Mouse (Mus musculus) spleen, adult 2 months (tissue): ENCODE measurements around the gene Fhad1. TPM values are rescaled to one million over a fixed set of nuclear protein-coding genes. Genes with fewer than 3 reads are reported as not detected.

Experiments
- DNase-seq, 2 experiments: peaks; one replicate each; pipeline versions ENCODE4 v3.0.0 to v3.0.0-alpha.2; 2012 to 2021; ENCODE audit warnings: low spot score in 2 of 2, low read depth in 1 of 2
- H3K27ac ChIP-seq: fragments of 200-500 bp; 2 replicates; pipeline ENCODE4 v1.5.1; 2012; ENCODE audit warnings: low read length, inconsistent platforms; ENCODE audit not compliant: insufficient read depth
- H3K27me3 ChIP-seq: fragments of 200-500 bp; 2 replicates; pipeline ENCODE4 v1.6.1; 2012; ENCODE audit warnings: mild to moderate bottlenecking, moderate library complexity, low read length, inconsistent platforms; ENCODE audit not compliant: control insufficient read depth, insufficient read depth
- H3K36me3 ChIP-seq: fragments of 200-500 bp; 2 replicates; pipeline ENCODE4 v1.6.1; 2012; ENCODE audit warnings: mild to moderate bottlenecking, low read length, inconsistent platforms; ENCODE audit not compliant: control insufficient read depth, insufficient read depth
- H3K4me1 ChIP-seq: fragments of 200-500 bp; 2 replicates; pipeline ENCODE4 v1.6.1; 2011; ENCODE audit warnings: inconsistent platforms; ENCODE audit not compliant: control insufficient read depth, insufficient read depth, insufficient read length
- H3K4me3 ChIP-seq: fragments of 200-500 bp; 2 replicates; pipeline ENCODE4 v1.5.1; 2011; ENCODE audit warnings: mild to moderate bottlenecking, inconsistent platforms; ENCODE audit not compliant: insufficient read depth, insufficient read length; ENCODE audit errors: extremely low read depth
- CTCF ChIP-seq: fragments of 200-500 bp; IDR thresholded peaks from 2 replicates; pipeline ENCODE4 v1.5.1; 2011; ENCODE audit warnings: mild to moderate bottlenecking, inconsistent platforms; ENCODE audit not compliant: insufficient read depth, insufficient read length, insufficient replicate concordance; ENCODE audit errors: extremely low read depth
- POLR2A ChIP-seq: fragments of 200-500 bp; IDR thresholded peaks from 2 replicates; pipeline ENCODE4 v1.6.1; 2011; ENCODE audit warnings: low read depth, low read length, inconsistent platforms
- WGBS: fragments of 180-500 bp; shearing (Covaris S2); methylation state at CpG from one replicate; pipeline ENCODE4 v1.1.7; 2018; 5-methylcytosine and 5-hydroxymethylcytosine counted together
- polyA plus RNA-seq: library from polyadenylated mRNA; depleted of rRNA; stranded (reverse); fragments of >200 nt; gene quantifications from 2 replicates; pipeline ENCODE4 v1.2.3, GENCODE M21; 2012

Gene Fhad1
- polyA plus RNA-seq, 1 experiment, result 0.12 TPM

- WGBS, result 86% methylated on average over 10 of the region's 10 CpGs
- Histone ChIP-seq H3K27ac (no peak overlapping the region), H3K4me1 (peaks cover 4% of the 10 kb centered on the region; the same call in 1 of the 2 replicates), H3K4me3 (no peak overlapping the region), H3K36me3 (peaks cover 3% of the 10 kb centered on the region; the same call in 1 of the 2 replicates), H3K27me3 (no peaks in the 10 kb centered on the region)
- DNase-seq, result no peak
- TF ChIP-seq POLR2A, result no peak
- TF ChIP-seq CTCF, result no peak
Measured at GRCm38 (mm10) chr4:141866933-141867490, 147.9 kb downstream of the Fhad1 start.

- no peak for DNase-seq
- 93% methylated on average over 5 of the region's 5 CpGs for WGBS
- Histone ChIP-seq H3K4me1 (peaks cover 4% of the 10 kb centered on the region; the same call in 1 of the 2 replicates), H3K27me3 (no peaks in the 10 kb centered on the region), H3K27ac (no peak overlapping the region), H3K36me3 (peaks cover 8% of the 10 kb centered on the region), H3K4me3 (no peak overlapping the region)
- no peak for TF ChIP-seq POLR2A
- TF ChIP-seq CTCF, result no peak
Measured at GRCm38 (mm10) chr4:141865600-141865999, 149.3 kb downstream of the Fhad1 start.

- H3K27ac ChIP-seq, result no peak overlapping the region
- 90% methylated on average over 5 of the region's 5 CpGs for WGBS
- TF ChIP-seq CTCF (no peak), POLR2A (no peak)
- no peak overlapping the region for H3K4me3 ChIP-seq
- DNase-seq, result no peak
- peaks cover 4% of the 10 kb centered on the region; the same call in 1 of the 2 replicates for H3K4me1 ChIP-seq
- H3K36me3 ChIP-seq, result peaks cover 13% of the 10 kb centered on the region
- H3K27me3 ChIP-seq, result no peaks in the 10 kb centered on the region
Measured at GRCm38 (mm10) chr4:141865006-141865405, 149.9 kb downstream of the Fhad1 start.

GRCm38 (mm10) chr4:141864506-141864905 is 150.4 kb downstream of the Fhad1 start:
- peaks cover 4% of the 10 kb centered on the region; the same call in 1 of the 2 replicates for H3K4me1 ChIP-seq
- WGBS, result 92% methylated on average over 8 of the region's 8 CpGs
- no peak overlapping the region for H3K4me3 ChIP-seq
- DNase-seq, result no peak
- no peak overlapping the region for H3K27ac ChIP-seq
- no peaks in the 10 kb centered on the region for H3K27me3 ChIP-seq
- TF ChIP-seq POLR2A, result no peak
- no peak for TF ChIP-seq CTCF
- peaks cover 18% of the 10 kb centered on the region for H3K36me3 ChIP-seq

DNA sequence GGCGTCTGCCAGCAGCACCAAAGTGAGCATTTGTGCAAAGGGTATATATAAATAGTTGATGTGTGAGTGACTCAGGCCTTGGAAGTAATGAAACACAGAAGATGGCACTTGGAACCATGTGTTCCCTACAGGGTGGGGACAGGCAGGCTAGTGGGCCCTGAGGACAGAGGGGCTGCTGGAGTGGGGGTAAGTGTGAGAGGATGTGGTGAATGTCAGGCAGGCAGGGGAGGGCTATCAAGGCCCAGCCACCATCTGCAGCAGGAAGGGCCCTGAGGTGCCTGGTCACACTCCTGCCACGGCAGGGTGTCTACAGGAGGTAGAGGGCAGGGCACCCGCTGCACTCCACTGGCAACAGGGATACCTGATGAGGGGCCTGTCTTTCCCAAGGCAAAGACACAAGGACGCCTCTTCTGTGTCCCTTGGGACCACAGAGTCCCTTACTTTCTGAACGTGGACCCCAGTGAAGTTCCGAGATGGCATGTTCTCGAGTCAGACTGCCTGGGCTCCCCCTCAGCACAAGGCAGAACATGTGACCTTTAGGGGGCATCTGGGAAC is 151.1 kb downstream of the Fhad1 start:
- Histone ChIP-seq H3K4me3 (no peak overlapping the region), H3K27me3 (no peaks in the 10 kb centered on the region), H3K4me1 (peaks cover 4% of the 10 kb centered on the region; the same call in 1 of the 2 replicates), H3K27ac (no peak overlapping the region), H3K36me3 (peaks cover 24% of the 10 kb centered on the region)
- DNase-seq, result no peak
- no peak for TF ChIP-seq POLR2A
- TF ChIP-seq CTCF, result no peak
- WGBS, result 71% methylated on average over 7 of the region's 7 CpGs

GRCm38 (mm10) chr4:141862867-141863266 is 152.0 kb downstream of the Fhad1 start:
- TF ChIP-seq POLR2A (no peak), CTCF (no peak)
- H3K27ac ChIP-seq, result no peak overlapping the region
- peaks cover 4% of the 10 kb centered on the region; the same call in 1 of the 2 replicates for H3K4me1 ChIP-seq
- H3K36me3 ChIP-seq, result peaks cover 25% of the 10 kb centered on the region
- H3K27me3 ChIP-seq, result no peaks in the 10 kb centered on the region
- no peak for DNase-seq
- H3K4me3 ChIP-seq, result no peak overlapping the region
- 87% methylated on average over 5 of the region's 5 CpGs for WGBS
